Mouse (Mus musculus) limb, embryonic 13.5 days (tissue): ENCODE data around the gene Chst12. TPM values are rescaled to one million over a fixed set of nuclear protein-coding genes. Genes with fewer than 3 reads are reported as not detected.

Source experiments
- polyA plus RNA-seq: library from polyadenylated mRNA; unstranded; fragments of >200 nt; fragmentation: Nextera tagmentation; extraction: Ambion mirVana; gene quantifications from 2 replicates; pipeline ENCODE4 v1.2.1, GENCODE M21; 2015

Gene Chst12
- polyA plus RNA-seq, 1 experiment from 2014 or later, result 21.2 TPM

Other genes with a start within 250 kb of the Chst12 start
- gene Mad1l1, start 184.0 kb upstream of the Chst12 start, polyA plus RNA-seq, result 51.1 and 52.6 TPM in 2 replicates
- gene Nudt1, start 183.9 kb upstream of the Chst12 start, polyA plus RNA-seq, result 45.8 and 46.6 TPM in 2 replicates
- 23.2 and 24.1 TPM in 2 replicates for gene Mrm2, start 173.7 kb upstream of the Chst12 start, polyA plus RNA-seq
- 23.7 and 25.8 TPM in 2 replicates for gene Snx8, start 116.3 kb upstream of the Chst12 start, polyA plus RNA-seq
- gene Eif3b, start 86.2 kb upstream of the Chst12 start, polyA plus RNA-seq, result 101 and 111 TPM in 2 replicates
- not detected in 2 replicates for gene Gm4869, start 59.9 kb upstream of the Chst12 start, polyA plus RNA-seq
- gene Grifin, start 59.5 kb downstream of the Chst12 start, polyA plus RNA-seq, result not detected in 2 replicates
- gene Lfng, start 101.8 kb downstream of the Chst12 start, polyA plus RNA-seq, result 13.4 and 13.5 TPM in 2 replicates
- gene Ttyh3, start 143.5 kb downstream of the Chst12 start, polyA plus RNA-seq, result 39.0 and 42.1 TPM in 2 replicates
- 25.2 and 27.1 TPM in 2 replicates for gene Iqce, start 196.8 kb downstream of the Chst12 start, polyA plus RNA-seq
- gene Brat1, start 199.5 kb downstream of the Chst12 start, polyA plus RNA-seq, result 23.0 and 25.7 TPM in 2 replicates
- gene Amz1, start 218.6 kb downstream of the Chst12 start, polyA plus RNA-seq, result 0.95 and 1.7 TPM in 2 replicates